20 mouse cellular contexts compared by ENCODE assay signal in the genomic region with DNA sequence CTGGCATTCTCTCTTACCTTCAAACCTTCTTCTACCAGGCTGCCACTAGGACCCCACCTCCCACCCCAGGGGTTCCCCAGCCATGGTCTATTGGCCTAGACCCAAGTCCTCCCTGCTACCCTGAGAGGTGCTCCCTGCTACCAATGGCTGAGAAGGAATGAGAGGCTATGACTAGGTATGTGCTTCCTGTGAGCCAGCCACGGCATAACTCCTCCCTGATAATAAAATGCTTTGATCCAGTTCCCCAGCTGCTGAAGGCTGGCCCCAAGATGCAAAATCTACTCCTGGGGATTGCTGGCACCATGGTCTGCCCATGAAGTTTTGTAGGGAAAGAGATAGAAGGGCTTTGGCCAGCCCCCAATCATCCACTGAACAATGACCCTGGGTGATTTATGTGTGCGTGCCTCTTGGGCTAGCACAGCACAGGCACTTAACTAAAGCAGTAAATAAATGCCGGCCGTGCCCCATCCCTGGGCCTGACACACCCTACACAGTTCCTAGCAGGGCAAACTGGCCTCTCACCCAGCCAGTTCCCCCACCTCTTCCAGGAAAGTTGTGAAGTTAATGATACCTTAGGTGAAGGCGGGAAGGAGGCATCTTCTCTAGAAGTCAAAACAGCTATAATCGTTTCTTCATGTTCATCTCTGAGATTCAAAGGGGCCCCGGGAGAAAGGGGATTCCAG.
"Had no signal": no experiment of that assay in that cellular context is flagged by ENCODE, and none has a peak within 500 bp of the region (broad histone marks: within the 10 kb centered on the region; RNA-seq: fewer than 3 reads in every experiment).

No protein-coding gene starts in this region.

- H3K27me3 ChIP-seq: neural tube, embryonic 15.5 days had no signal

- H3K4me2 ChIP-seq: lung, embryonic 14.5 days; midbrain, embryonic 13.5 days; neural tube, embryonic 13.5 days; neural tube, embryonic 15.5 days; stomach, embryonic 15.5 days had no signal

- H3K27ac ChIP-seq: liver, embryonic 14.5 days; midbrain, embryonic 10.5 days; midbrain, embryonic 13.5 days; neural tube, embryonic 13.5 days; neural tube, embryonic 15.5 days; stomach, embryonic 15.5 days had no signal

- H3K36me3 ChIP-seq: midbrain, embryonic 10.5 days; midbrain, embryonic 13.5 days; neural tube, embryonic 13.5 days; neural tube, embryonic 15.5 days; stomach, embryonic 15.5 days had no signal

- H3K9ac ChIP-seq: liver, embryonic 14.5 days; lung, embryonic 14.5 days; midbrain, embryonic 13.5 days; neural tube, embryonic 13.5 days; neural tube, embryonic 15.5 days; stomach, embryonic 15.5 days had no signal

- ATAC-seq: midbrain, embryonic 13.5 days; midbrain, embryonic 16.5 days had no signal

- H3K4me3 ChIP-seq: midbrain, embryonic 10.5 days; midbrain, embryonic 13.5 days; myocyte; neural tube, embryonic 13.5 days; neural tube, embryonic 15.5 days; stomach, embryonic 15.5 days had no signal

- H3K9me3 ChIP-seq: neural tube, embryonic 13.5 days had no signal

- DNase-seq: lung, adult 18-20 months; lung, embryonic 14.5 days; lung, postnatal 14 days; lung, postnatal 4 days; retina, postnatal 1 day; right cerebral cortex, adult 18-20 months; right cerebral cortex, postnatal 25 days; right cerebral cortex, postnatal 4 days; spleen, adult 18-20 months; thymus, adult 2 months; thymus, postnatal 25 days; thymus, postnatal 4 days had no signal
